Mouse (Mus musculus) lung, postnatal 14 days (tissue): ENCODE data around the gene Tmem163.

ENCODE experiments used
- DNase-seq: peaks from one replicate; pipeline ENCODE4 v3.0.0; 2021

Gene Tmem163

DNA sequence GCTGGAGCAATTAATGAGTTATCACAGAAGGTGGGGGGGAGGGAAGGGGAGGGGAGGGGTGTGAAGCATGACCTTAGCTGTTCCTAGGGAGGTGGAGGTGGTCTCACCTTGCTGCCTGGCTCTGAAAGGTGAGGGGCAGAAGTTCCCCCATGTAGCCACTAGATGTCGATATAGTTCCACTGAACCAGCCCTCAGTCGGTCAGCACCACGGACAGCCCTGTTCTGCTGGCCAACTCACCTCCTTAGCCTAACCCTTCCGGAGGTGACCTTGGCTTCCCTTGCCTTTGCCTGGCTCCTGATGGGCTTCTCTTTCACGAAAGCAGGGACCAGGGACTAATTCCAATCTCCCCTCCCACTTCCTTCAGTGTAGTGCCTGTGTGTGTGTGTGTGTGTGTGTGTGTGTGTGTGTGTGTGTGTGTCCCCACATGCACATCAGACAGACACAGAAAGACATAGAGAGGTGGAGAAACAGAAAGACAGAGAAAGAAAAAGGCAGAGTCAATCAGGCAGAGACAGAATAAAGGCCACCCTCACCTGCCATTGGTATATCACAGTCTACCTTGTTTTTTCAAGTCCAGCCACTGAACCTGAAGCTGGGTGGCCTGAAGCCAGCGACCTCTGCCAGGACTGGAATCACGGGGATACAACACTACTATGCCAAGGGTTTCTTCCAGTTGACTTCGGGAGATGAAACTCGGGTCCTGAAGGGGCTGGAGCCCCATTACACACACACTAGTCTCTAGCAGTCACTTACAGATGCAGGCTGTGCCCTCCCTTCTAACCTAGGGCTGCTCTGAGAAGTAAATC, 182.4 kb downstream of the Tmem163 start:
- peak; percentile 67 for DNase-seq

- peak; percentile 51 for DNase-seq
Measured at GRCm38 (mm10) chr1:127487161-127487560, 192.2 kb downstream of the Tmem163 start.

- peak; percentile 62 for DNase-seq
Measured at GRCm38 (mm10) chr1:127484826-127485225, 194.5 kb downstream of the Tmem163 start.

DNA sequence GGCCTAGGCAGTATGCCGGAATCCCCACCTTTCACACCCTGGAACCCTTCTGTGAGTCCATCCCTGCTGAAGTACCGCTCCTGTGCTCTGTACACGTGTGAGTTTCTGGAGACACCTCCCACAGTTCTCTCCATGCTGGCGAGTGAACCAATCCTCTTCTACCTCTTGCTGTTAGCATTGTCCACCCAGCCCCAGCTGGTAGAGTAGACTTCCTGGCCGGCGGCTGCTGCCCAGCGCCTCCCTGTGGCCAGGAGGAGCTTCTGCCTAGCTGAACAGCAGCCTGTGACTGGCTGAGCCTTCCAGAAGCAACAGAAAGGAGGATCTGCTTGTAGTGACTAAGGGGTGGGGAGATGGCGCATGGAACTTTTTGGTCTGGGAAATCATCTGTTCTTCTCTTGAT, 195.2 kb downstream of the Tmem163 start:
- DNase-seq: no peak

DNA sequence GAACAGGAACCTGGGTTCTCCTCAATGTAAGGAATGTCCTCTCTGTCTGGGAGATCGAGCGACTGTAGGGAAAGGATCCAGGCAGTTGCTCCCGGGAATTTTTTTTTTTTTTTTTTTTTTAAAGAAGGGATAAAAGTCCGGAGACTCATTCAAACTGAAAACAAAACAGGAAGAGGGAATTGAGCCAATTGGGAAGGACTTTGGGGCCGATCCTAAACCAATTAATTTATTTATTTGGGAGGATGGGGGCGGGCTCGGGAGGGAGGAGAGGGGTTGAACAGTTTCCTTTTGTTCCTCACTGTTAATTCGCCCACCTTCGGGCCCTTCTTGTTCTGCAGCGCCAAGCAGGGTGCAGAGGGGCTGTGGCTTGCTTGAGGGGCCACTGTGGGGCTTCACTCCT, 196.4 kb downstream of the Tmem163 start:
- DNase-seq: no peak

DNA sequence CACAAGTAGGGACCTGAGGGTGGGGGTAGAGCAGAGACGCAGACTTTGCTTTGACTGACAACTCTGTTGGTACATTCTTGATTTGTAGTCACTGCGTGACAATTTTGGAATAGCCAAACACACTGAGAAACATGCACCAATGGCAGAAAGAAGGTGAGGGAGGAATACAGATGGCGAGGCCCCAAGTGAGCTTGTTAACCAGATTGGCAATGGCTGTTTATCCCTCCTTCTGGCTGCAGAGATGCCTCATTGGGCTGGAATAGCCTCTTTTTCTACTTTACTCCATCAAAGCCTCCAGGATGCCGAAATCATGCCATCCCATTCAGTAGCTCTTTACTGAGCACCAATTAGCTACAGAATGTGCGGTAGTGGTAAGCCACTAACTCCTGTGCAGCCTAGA, 203.6 kb downstream of the Tmem163 start:
- no peak for DNase-seq

- no peak for DNase-seq
Measured at GRCm38 (mm10) chr1:127470175-127470574, 209.2 kb downstream of the Tmem163 start.

DNA sequence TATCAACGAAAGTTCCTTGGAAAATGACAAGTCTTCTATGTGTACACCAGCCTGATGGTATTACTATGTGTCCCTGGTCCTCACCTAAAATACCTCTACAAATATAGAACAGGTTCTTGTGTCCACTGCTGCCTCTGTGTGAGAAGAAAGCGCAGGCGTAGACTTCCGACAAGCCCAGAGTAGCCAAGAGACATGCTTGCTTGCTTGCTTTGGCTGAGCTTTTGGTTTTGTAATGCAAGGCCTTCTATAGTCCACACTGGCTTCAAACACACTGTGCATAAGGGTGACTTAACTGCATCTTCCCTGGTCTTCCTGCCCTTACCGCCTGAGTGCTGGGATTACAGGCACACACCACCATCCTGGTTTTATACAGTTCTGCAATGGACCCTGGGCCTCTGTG, 212.1 kb downstream of the Tmem163 start:
- no peak for DNase-seq

DNA sequence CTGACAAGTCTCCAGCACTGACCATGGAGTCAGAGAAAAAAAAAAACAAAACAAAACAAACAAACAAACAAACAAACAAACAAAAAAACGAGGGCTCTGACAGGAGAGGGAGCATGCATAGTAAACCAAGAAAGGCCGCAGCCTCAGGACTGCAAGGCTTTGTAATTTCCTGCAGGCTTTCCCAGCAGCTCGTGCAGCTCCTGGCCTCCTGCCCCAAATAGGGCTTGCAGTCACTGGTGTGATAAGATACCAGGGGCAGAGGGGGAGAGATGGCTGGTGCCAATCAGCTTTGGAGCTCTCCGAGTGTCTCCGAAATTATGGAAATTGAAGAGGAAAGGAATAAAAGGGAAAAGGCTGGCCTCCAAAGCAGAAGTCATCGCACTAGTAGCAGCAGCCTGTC, 214.1 kb downstream of the Tmem163 start:
- no peak for DNase-seq

GRCm38 (mm10) chr1:127464041-127464440, 215.3 kb downstream of the Tmem163 start:
- no peak for DNase-seq

DNA sequence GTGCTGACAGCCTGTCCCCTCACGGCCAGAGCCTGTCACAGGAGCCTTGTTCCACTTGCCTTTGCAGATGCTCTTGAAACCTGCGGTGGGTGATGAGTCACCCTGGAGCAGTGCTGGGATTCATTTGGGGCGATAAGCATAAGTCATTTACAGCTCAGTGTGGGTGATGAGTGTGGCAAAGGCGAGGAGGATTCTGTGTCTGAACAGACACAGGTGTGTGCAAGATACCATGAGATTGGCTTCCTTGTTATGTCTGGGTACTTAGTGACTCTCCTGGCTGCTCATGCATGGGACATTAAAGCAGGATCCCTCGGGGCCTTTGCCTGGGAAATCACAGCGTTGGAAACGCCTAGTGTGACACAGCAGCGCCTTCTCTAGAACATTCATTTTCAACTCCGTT, 218.3 kb downstream of the Tmem163 start:
- DNase-seq: no peak

DNA sequence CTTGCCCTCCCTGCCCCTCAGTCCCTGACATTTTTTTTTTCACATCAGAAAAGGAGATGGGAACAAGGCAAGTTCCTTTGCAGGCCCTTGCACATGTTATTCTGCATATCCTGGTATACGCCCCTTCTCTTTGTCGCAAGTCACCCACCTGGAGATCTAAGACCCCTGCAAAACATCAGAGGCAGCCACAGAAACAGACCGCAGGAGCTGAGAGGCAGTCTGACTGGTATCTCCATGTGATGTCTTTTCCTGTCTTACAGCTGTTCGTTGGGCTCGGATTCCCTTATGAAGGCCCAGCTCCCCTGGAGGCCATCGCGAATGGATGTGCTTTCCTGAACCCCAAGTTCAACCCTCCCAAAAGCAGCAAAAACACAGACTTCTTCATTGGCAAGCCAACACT, 219.8 kb downstream of the Tmem163 start:
- no peak for DNase-seq

- DNase-seq: peak; percentile 72
Measured at GRCm38 (mm10) chr1:127459015-127459451, 220.3 kb downstream of the Tmem163 start.

GRCm38 (mm10) chr1:127453397-127453796, 226.0 kb downstream of the Tmem163 start:
- no peak for DNase-seq

GRCm38 (mm10) chr1:127444836-127445485, 234.4 kb downstream of the Tmem163 start:
- DNase-seq: peak; percentile 8

GRCm38 (mm10) chr1:127442880-127443877, 236.2 kb downstream of the Tmem163 start:
- no peak for DNase-seq

GRCm38 (mm10) chr1:127441736-127442135, 237.6 kb downstream of the Tmem163 start:
- DNase-seq: no peak

DNA sequence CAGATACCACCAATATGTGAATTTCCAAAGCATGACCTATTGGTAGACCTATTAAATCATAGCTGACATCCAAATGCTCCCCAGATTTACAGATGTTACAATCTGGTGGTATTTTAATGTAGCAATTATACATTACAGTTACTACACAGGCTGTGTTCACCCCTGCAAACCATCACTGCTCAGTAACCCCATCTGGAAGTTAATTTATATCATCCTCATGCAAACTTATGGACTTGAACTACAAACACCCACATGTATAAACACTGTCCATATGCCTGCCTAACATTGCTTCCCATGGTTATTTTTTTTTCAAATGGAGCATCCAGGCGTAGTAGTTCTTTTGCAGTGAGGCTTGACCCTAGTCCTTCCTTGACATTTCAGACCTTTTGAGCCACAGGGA, 238.3 kb downstream of the Tmem163 start:
- no peak for DNase-seq

DNA sequence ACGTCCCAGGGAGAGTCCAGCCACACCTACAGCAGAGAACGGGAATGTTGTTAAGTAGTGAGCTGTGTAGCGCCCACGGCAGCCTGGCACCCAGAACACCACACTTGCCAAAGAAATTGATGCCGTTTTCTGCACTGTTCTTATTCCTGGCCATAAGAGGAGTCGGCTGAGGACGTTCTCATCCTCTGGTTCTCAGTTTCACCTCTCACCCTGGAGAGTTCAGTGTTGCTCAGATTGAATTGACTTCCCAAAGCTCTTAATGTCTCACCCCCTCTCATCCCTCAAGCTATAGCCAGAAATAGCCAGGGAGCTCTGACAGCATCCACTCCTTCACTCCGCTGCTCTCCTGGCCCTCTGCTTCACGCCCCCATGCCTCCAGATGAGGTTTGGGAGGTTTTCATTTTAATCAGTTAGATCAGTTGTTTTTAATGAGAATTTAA, 239.9 kb downstream of the Tmem163 start:
- DNase-seq: no peak

DNA sequence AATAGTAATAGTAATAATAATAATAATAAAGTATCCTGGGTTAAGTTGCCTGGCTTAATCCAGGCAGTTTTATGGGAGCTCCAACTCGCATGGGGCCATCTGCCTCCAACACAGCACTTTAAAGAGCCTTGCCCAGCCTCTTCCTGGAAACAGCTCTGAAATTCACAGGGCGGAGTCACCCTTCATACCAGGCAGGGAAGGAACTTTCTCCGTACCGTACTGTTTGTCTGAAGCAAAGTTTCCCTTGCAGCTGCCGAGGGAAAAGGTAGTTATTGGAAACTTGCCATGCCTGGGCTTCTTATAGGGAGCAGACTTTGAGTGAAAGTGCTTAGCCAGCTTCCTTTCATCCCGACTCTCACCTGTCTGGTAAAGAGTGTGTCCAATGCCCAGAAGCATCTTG, 242.3 kb downstream of the Tmem163 start:
- peak; percentile 11 for DNase-seq
